Mouse (Mus musculus) small intestine, adult 2 months (tissue): ENCODE measurements around the gene Slc16a11.

Experiments
- CTCF ChIP-seq: fragments of 200-500 bp; IDR thresholded peaks from 2 replicates; pipeline ENCODE4 v1.5.1; 2012; ENCODE audit warnings: low read depth, mild to moderate bottlenecking, control low read depth, inconsistent platforms, low read length, moderate library complexity, mixed read lengths; ENCODE audit not compliant: insufficient replicate concordance, insufficient read length; ENCODE audit errors: extremely low read depth
- POLR2A ChIP-seq: fragments of 200-500 bp; IDR thresholded peaks from 2 replicates; pipeline ENCODE4 v1.6.1; 2012; ENCODE audit warnings: low read depth, mild to moderate bottlenecking, control low read depth, inconsistent platforms, low read length, moderate library complexity

DNA sequence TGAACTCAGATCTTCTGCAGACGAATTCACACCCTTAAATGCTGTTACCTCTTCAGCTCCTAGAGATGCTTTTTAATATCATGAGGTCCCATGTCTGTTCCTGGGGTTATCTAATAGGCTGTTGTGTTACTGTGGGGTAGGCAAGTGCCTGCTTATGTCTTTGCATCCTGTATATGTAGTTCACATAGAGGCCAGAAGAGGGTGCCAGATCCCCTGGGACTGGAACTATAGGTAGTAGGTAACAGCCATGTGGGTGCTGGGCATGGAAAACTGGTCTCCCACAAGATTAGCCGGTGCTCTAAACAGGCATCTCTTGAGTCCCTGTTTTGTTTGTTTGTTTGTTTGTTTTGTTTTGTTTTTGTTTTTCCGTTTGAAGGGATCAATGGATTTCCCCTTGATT is 40.7 kb upstream of the Slc16a11 start:
- TF ChIP-seq CTCF (peak; percentile 35; the same call in 1 of the 2 replicates), POLR2A (no peak)
